Mouse (Mus musculus) forebrain, embryonic 14.5 days (tissue): ENCODE measurements around the gene Sptan1. TPM values are rescaled to one million over a fixed set of nuclear protein-coding genes. Genes with fewer than 3 reads are reported as not detected.
A peak's percentile ranks its signal among the peaks of the same experiment; 100 is the strongest.

Experiments
- ATAC-seq: fragments of 200-750 bp; cut with Nextera tagmentation; 2 replicates; pipeline ENCODE4 v1.8.0; 2017; ENCODE audit warnings: mild to moderate bottlenecking, moderate library complexity
- DNase-seq: peaks from one replicate; pipeline ENCODE4 v3.0.0-alpha.2; 2015; ENCODE audit warnings: low spot score
- H3K27ac ChIP-seq: fragments of 300-500 bp; sonication (generic); 2 replicates; pipeline ENCODE4 v1.5.1; 2014; ENCODE audit warnings: low read depth, mild to moderate bottlenecking, control low read depth, low read length, moderate library complexity
- H3K27me3 ChIP-seq: fragments of 300-500 bp; sonication (generic); replicated peaks from 2 replicates; pipeline ENCODE4 v1.6.1; 2014; ENCODE audit warnings: low read length, control low read depth, mixed read lengths; ENCODE audit not compliant: control insufficient read depth, insufficient read depth
- H3K36me3 ChIP-seq: fragments of 300-500 bp; sonication (generic); 2 replicates; pipeline ENCODE4 v1.6.1; 2014; ENCODE audit warnings: low read length, control low read depth; ENCODE audit not compliant: control insufficient read depth, insufficient read depth
- H3K4me1 ChIP-seq: fragments of 300-500 bp; sonication (generic); 2 replicates; pipeline ENCODE4 v1.6.1; 2014; ENCODE audit warnings: antibody characterized with exemption, low read length, control low read depth; ENCODE audit not compliant: control insufficient read depth, insufficient read depth
- H3K4me2 ChIP-seq: fragments of 300-500 bp; sonication (generic); 2 replicates; pipeline ENCODE4 v1.6.1; 2014; ENCODE audit warnings: mild to moderate bottlenecking, control low read depth, low read length
- H3K4me3 ChIP-seq: fragments of 300-500 bp; sonication (generic); 2 replicates; pipeline ENCODE4 v1.5.1; 2014; ENCODE audit warnings: low read depth, low read length, control low read depth
- H3K9ac ChIP-seq: fragments of 300-500 bp; sonication (generic); 2 replicates; pipeline ENCODE4 v1.6.1; 2014; ENCODE audit warnings: mild to moderate bottlenecking, low read length, control low read depth, moderate library complexity
- H3K9me3 ChIP-seq: fragments of 300-500 bp; sonication (generic); replicated peaks from 2 replicates; pipeline ENCODE4 v1.6.1; 2016; ENCODE audit warnings: low read length, control low read depth, mixed read lengths; ENCODE audit not compliant: control insufficient read depth
- WGBS: fragments of 180-500 bp; shearing (Covaris S2); extraction: QIAGEN DNeasy Blood & Tissue Kit; methylation state at CpG from one replicate; pipeline ENCODE4 v1.1.7; 2014; 5-methylcytosine and 5-hydroxymethylcytosine counted together
- polyA plus RNA-seq: library from polyadenylated mRNA; unstranded; fragments of >200 nt; fragmentation: Nextera tagmentation; extraction: Ambion mirVana; gene quantifications from 2 replicates; pipeline ENCODE4 v1.2.1, GENCODE M21; 2014

Gene Sptan1
- polyA plus RNA-seq, 1 experiment from 2014 or later = 310 TPM

DNA sequence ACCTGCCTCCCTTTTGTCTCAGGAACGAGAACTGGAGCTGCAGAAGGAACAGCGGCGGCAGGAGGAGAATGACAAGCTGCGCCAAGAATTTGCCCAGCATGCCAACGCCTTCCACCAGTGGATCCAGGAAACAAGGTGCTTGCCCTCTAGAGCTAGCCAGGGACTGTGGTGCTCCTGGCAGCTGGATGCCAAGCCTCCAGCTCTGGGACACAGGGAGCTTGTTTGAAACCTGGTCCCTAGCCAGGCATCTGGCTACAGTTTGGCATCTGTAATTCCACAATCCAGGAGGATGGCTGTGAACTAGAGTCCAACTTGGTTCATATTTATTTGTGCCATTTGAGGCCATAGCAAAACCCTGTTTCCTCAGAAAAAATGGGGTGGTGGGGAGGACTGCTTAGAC is 61.6 kb downstream of the Sptan1 start:
- Histone ChIP-seq H3K27me3 (no peaks in the 10 kb centered on the region), H3K27ac (no peak overlapping the region), H3K4me1 (no peaks in the 10 kb centered on the region), H3K4me3 (no peak overlapping the region), H3K4me2 (no peak overlapping the region), H3K9ac (no peak overlapping the region), H3K36me3 (peaks cover 100% of the 10 kb centered on the region), H3K9me3 (no peaks in the 10 kb centered on the region)
- 91% methylated on average over 5 of the region's 5 CpGs for WGBS
- ATAC-seq = no peak
- DNase-seq = no peak

- H3K27me3 ChIP-seq = no peaks in the 10 kb centered on the region
- H3K36me3 ChIP-seq = peaks cover 82% of the 10 kb centered on the region
- H3K4me1 ChIP-seq = no peaks in the 10 kb centered on the region
- no peak overlapping the region for H3K9ac ChIP-seq
- no peak for DNase-seq
- WGBS = 61% methylated on average over 11 of the region's 11 CpGs
- 0 out of 2 replicates have a peak, but pooled peaks have one; percentile 46 for ATAC-seq
- no peak overlapping the region for H3K4me3 ChIP-seq
- H3K4me2 ChIP-seq = no peak overlapping the region
- H3K27ac ChIP-seq = no peak overlapping the region
- no peaks in the 10 kb centered on the region for H3K9me3 ChIP-seq
These were observed 67.0 kb downstream of the Sptan1 start for GRCm38 (mm10) chr2:30032244-30032846.

- Histone ChIP-seq H3K9ac (no peak overlapping the region), H3K4me2 (no peak overlapping the region), H3K4me3 (no peak overlapping the region), H3K27me3 (no peaks in the 10 kb centered on the region), H3K9me3 (no peaks in the 10 kb centered on the region), H3K4me1 (no peaks in the 10 kb centered on the region), H3K36me3 (peaks cover 82% of the 10 kb centered on the region), H3K27ac (no peak overlapping the region)
- WGBS = 82% methylated on average over 6 of the region's 6 CpGs
- ATAC-seq (no peak), DNase-seq (no peak)
These were observed 67.6 kb downstream of the Sptan1 start for GRCm38 (mm10) chr2:30032957-30033356.

DNA sequence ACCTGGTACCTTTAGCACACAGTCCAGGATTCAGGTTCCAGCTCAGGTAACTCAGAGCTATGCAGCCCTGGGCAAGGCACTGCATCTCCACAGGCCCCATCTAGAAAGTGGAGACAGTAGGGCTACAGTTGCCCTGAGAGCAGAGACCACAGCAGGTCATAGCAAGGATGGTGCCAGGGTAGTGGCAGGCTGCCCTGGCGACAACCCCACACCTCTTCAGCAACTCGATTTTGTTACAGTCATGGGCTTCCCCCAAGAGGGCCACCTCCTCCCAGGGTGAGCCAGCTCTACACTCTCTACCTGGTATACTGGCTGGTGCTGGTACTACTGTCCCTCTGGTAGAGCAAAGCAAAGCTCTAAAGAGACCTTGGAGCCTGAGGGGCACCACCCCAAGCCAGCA is 72.4 kb downstream of the Sptan1 start:
- Histone ChIP-seq H3K4me1 (no peaks in the 10 kb centered on the region), H3K36me3 (peaks cover 38% of the 10 kb centered on the region), H3K27ac (no peak overlapping the region), H3K9me3 (no peaks in the 10 kb centered on the region), H3K4me3 (no peak overlapping the region), H3K27me3 (no peaks in the 10 kb centered on the region), H3K4me2 (no peak overlapping the region), H3K9ac (no peak overlapping the region)
- DNase-seq (no peak), ATAC-seq (no peak)
- WGBS = 87% methylated on average over 2 of the region's 2 CpGs

- peaks cover 33% of the 10 kb centered on the region for H3K36me3 ChIP-seq
- H3K27me3 ChIP-seq = no peaks in the 10 kb centered on the region
- no peak overlapping the region for H3K4me2 ChIP-seq
- DNase-seq = no peak
- no peak overlapping the region for H3K27ac ChIP-seq
- H3K9me3 ChIP-seq = no peaks in the 10 kb centered on the region
- no peaks in the 10 kb centered on the region for H3K4me1 ChIP-seq
- 96% methylated on average over 10 of the region's 10 CpGs for WGBS
- no peak for ATAC-seq
- H3K4me3 ChIP-seq = no peak overlapping the region
- no peak overlapping the region for H3K9ac ChIP-seq
These were observed 73.0 kb downstream of the Sptan1 start for GRCm38 (mm10) chr2:30038370-30038769.

DNA sequence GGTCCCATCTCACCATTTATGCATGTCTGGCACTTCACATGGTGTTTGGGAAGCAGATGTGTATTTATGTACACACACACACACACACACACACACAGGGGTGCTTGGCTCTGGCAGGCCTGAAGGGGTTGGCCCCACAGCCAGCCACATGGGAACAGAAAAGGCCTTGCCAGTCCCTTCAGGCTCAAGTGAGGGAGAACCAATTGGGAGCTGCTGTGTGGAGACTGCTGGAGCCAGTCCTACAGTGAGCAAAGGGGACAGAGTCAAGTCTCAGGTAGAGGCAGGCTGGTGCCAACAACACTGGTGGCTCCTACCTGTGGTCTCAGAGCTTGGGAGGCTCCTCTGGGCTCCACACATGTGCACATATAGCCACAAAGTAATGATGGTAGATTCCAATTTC is 74.3 kb downstream of the Sptan1 start:
- peaks cover 28% of the 10 kb centered on the region for H3K36me3 ChIP-seq
- H3K27me3 ChIP-seq = no peaks in the 10 kb centered on the region
- H3K4me1 ChIP-seq = no peaks in the 10 kb centered on the region
- ATAC-seq = no peak
- H3K27ac ChIP-seq = no peak overlapping the region
- H3K9me3 ChIP-seq = no peaks in the 10 kb centered on the region
- H3K9ac ChIP-seq = no peak overlapping the region
- no peak overlapping the region for H3K4me2 ChIP-seq
- H3K4me3 ChIP-seq = no peak overlapping the region
- DNase-seq = no peak

GRCm38 (mm10) chr2:30042445-30042844 is 77.1 kb downstream of the Sptan1 start:
- Histone ChIP-seq H3K4me1 (no peaks in the 10 kb centered on the region), H3K9me3 (no peaks in the 10 kb centered on the region), H3K9ac (no peak overlapping the region), H3K4me3 (no peak overlapping the region), H3K36me3 (peaks cover 16% of the 10 kb centered on the region; the same call in 1 of the 2 replicates), H3K27me3 (no peaks in the 10 kb centered on the region), H3K27ac (no peak overlapping the region), H3K4me2 (no peak overlapping the region)
- DNase-seq (peak; percentile 88), ATAC-seq (peak; percentile 65)
- 1% methylated on average over 4 of the region's 4 CpGs for WGBS

- Histone ChIP-seq H3K9me3 (no peaks in the 10 kb centered on the region), H3K9ac (no peak overlapping the region), H3K27me3 (no peaks in the 10 kb centered on the region), H3K4me2 (no peak overlapping the region), H3K36me3 (0 out of 2 replicates have a peak, but pooled peaks cover 9% of the 10 kb centered on the region), H3K4me1 (peaks cover 6% of the 10 kb centered on the region; the same call in 1 of the 2 replicates), H3K27ac (no peak overlapping the region), H3K4me3 (no peak overlapping the region)
- ATAC-seq (no peak), DNase-seq (no peak)
- WGBS = 86% methylated on average over 5 of the region's 5 CpGs
These were observed 79.2 kb downstream of the Sptan1 start for GRCm38 (mm10) chr2:30044550-30044949.

DNA sequence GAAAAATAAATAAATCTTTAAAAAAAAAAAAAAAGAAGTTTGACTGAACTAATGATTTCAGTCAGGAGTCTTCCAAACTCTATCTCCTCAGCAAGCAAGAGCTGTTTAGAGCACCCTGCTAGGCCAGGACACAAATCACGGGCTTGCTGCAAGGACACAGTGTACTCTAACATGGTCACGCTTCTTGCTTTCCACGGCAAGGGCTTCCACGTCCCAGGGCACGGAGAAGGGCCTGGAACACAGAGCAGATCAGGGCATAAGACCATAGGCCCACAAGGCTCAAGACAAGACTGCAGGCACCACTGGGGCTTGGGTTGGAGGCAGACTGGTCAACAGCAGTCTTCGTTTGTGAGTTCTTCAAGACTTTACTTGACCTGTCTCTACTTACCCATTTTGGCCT is 81.8 kb downstream of the Sptan1 start:
- H3K27ac ChIP-seq = no peak overlapping the region
- no peak overlapping the region for H3K4me2 ChIP-seq
- peaks cover 6% of the 10 kb centered on the region; the same call in 1 of the 2 replicates for H3K4me1 ChIP-seq
- H3K9ac ChIP-seq = no peak overlapping the region
- ATAC-seq = no peak
- H3K36me3 ChIP-seq = 0 out of 2 replicates have a peak, but pooled peaks cover 6% of the 10 kb centered on the region
- H3K27me3 ChIP-seq = no peaks in the 10 kb centered on the region
- no peak overlapping the region for H3K4me3 ChIP-seq
- 94% methylated on average over 6 of the region's 6 CpGs for WGBS
- no peak for DNase-seq
- H3K9me3 ChIP-seq = no peaks in the 10 kb centered on the region
